Mouse (Mus musculus): ENCODE results near the gene Ubxn6.
"Not testable (repeated sequence)": the region's sequence is repeated elsewhere in the genome, so short reads cannot be mapped to it uniquely, and the experiment has no call there.

The Ubxn6 gene

GRCm38 (mm10) chr17:56100811-56101210 is 26.0 kb upstream of the Ubxn6 start:
- DNase-seq (ENCODE audit: low spot score) = peak; percentile 93

GRCm38 (mm10) chr17:56098711-56099572 is 24.1 kb upstream of the Ubxn6 start:
- peak; percentile 80 for DNase-seq (ENCODE audit: low spot score)

GRCm38 (mm10) chr17:56098180-56098579 is 23.4 kb upstream of the Ubxn6 start:
- no peak for DNase-seq (ENCODE audit: low spot score)

GRCm38 (mm10) chr17:56096883-56097282 is 22.1 kb upstream of the Ubxn6 start:
- DNase-seq (ENCODE audit: low spot score) = no peak

- DNase-seq (ENCODE audit: low spot score) = peak; percentile 67
Measured at GRCm38 (mm10) chr17:56092794-56093193, 18.0 kb upstream of the Ubxn6 start.

- no peak for DNase-seq (ENCODE audit: low spot score)
Measured at GRCm38 (mm10) chr17:56092312-56092711, 17.5 kb upstream of the Ubxn6 start.

GRCm38 (mm10) chr17:56080781-56081585 is 6.2 kb upstream of the Ubxn6 start:
- DNase-seq (ENCODE audit: low spot score) = peak; percentile 77

GRCm38 (mm10) chr17:56079921-56080320 is 5.1 kb upstream of the Ubxn6 start:
- DNase-seq (ENCODE audit: low spot score) = no peak

- DNase-seq (ENCODE audit: low spot score) = peak; percentile 100
Measured at GRCm38 (mm10) chr17:56078880-56079795, 4.3 kb upstream of the Ubxn6 start, which contains the start of gene Hdgfl2. Gene Hdgfl2, plus strand, starts transcription at chr17:56079634.

GRCm38 (mm10) chr17:56078361-56078760 is 3.5 kb upstream of the Ubxn6 start:
- DNase-seq (ENCODE audit: low spot score) = not testable (repeated sequence)

GRCm38 (mm10) chr17:56077523-56077922 is 2.7 kb upstream of the Ubxn6 start:
- DNase-seq (ENCODE audit: low spot score) = no peak

- peak; percentile 96 for DNase-seq (ENCODE audit: low spot score)
Measured at GRCm38 (mm10) chr17:56074097-56074826, 566 bp downstream of the Ubxn6 start.

- DNase-seq (ENCODE audit: low spot score) = no peak
Measured at GRCm38 (mm10) chr17:56072243-56072642, 2.6 kb downstream of the Ubxn6 start.

- DNase-seq (ENCODE audit: low spot score) = no peak
Measured at GRCm38 (mm10) chr17:56071126-56071525, 3.7 kb downstream of the Ubxn6 start.

- no peak for DNase-seq (ENCODE audit: low spot score)
Measured at GRCm38 (mm10) chr17:56069066-56069465, 5.8 kb downstream of the Ubxn6 start.

GRCm38 (mm10) chr17:56066451-56066850 is 8.4 kb downstream of the Ubxn6 start:
- DNase-seq (ENCODE audit: low spot score) = peak; percentile 84

- not testable (repeated sequence) for DNase-seq (ENCODE audit: low spot score)
Measured at GRCm38 (mm10) chr17:56065715-56066114, 9.1 kb downstream of the Ubxn6 start.

GRCm38 (mm10) chr17:56062081-56062480 is 12.7 kb downstream of the Ubxn6 start:
- no peak for DNase-seq (ENCODE audit: low spot score)

- DNase-seq (ENCODE audit: low spot score) = no peak
Measured at GRCm38 (mm10) chr17:56057381-56058120, 17.3 kb downstream of the Ubxn6 start.

- DNase-seq (ENCODE audit: low spot score) = no peak
Measured at GRCm38 (mm10) chr17:56055945-56056678, 18.7 kb downstream of the Ubxn6 start.
